Mouse (Mus musculus): ENCODE data around the gene Spns2. TPM values are rescaled to one million over a fixed set of nuclear protein-coding genes. Genes with fewer than 3 reads are reported as not detected.

Gene Spns2
- total RNA-seq, 1 experiment from 2014 or later: 1.4 TPM

GRCm38 (mm10) chr11:72478228-72478627 lies 11.5 kb downstream of the Spns2 start:
- ATAC-seq (replicated peaks; ENCODE audit: insufficient number of reproducible peaks, low FRiP score, low TSS enrichment, poor library complexity, severe bottlenecking): no peak

- no peak for ATAC-seq (replicated peaks; ENCODE audit: insufficient number of reproducible peaks, low FRiP score, low TSS enrichment, poor library complexity, severe bottlenecking)
Observed at GRCm38 (mm10) chr11:72477653-72478052, 12.1 kb downstream of the Spns2 start.

GRCm38 (mm10) chr11:72477182-72477581 lies 12.5 kb downstream of the Spns2 start:
- no peak for ATAC-seq (replicated peaks; ENCODE audit: insufficient number of reproducible peaks, low FRiP score, low TSS enrichment, poor library complexity, severe bottlenecking)

DNA sequence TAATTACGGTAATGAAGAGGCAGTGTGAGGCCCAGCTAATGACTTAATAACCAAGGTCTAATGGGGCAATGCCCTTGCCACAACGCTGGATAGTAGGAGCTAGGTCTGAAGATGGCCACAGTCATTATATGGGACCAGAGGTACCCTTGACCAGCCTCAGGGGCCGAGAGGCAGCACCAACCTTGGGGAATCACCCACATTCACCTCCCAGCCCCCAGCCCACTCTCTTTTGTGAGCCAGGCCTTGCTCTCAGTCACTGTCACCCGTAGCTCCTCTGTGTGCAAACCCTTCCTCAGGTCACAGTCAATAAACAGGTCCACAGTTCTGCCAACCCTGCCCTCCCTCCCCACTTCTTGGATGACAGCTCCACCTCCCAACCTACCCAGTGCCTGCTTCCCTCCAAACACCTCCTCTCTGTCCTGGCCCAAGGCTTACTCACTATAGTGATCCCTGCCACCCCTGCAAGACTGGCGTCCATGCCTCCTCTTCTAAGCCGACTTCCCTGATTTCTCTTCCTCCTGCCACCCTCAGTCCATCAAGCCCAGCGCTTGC lies 13.6 kb downstream of the Spns2 start:
- no peak for ATAC-seq (replicated peaks; ENCODE audit: insufficient number of reproducible peaks, low FRiP score, low TSS enrichment, poor library complexity, severe bottlenecking)

DNA sequence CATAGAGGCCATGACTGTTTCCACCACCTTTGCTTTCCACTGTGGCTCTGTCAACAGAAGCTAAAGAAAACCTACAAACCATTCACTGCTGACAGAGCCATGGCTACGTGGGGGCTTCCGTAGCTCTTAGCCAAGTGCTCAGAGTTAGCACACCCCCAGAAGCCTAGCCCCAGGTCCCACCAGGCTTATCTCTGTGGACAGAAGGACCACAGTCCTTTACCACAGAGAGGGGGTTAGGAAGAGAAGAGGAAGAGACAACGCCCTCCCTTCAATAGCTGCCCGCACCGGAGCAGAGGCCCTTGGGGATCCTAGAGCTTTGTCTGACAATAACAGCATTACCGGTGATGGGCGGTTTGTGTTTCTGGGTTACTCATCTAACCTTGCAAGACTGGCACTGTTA lies 14.3 kb downstream of the Spns2 start:
- no peak for ATAC-seq (replicated peaks; ENCODE audit: insufficient number of reproducible peaks, low FRiP score, low TSS enrichment, poor library complexity, severe bottlenecking)

- ATAC-seq (replicated peaks; ENCODE audit: insufficient number of reproducible peaks, low FRiP score, low TSS enrichment, poor library complexity, severe bottlenecking): peak; percentile 25; the same call in 1 of the 2 replicates
Observed at GRCm38 (mm10) chr11:72474926-72475325, 14.8 kb downstream of the Spns2 start.

DNA sequence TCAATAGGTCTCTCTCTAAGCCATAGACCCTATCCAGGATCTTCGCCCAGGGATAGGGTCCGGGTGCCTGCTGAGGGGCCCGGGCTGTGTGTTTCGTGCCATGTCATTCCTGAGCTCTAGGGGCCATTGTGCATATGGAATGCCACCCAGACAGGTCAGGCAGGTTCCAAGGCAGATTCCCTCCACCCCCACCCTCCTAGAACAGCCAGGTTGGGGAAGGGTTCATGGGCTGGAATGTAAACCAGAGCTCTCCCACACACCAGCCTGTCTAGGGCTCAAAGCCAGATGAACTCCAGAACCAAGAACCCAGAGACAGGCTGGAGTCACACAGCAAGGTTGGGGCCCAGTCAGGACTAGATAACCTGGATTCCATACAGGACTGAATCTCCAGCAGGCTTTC lies 16.2 kb downstream of the Spns2 start:
- ATAC-seq (replicated peaks; ENCODE audit: insufficient number of reproducible peaks, low FRiP score, low TSS enrichment, poor library complexity, severe bottlenecking): no peak

DNA sequence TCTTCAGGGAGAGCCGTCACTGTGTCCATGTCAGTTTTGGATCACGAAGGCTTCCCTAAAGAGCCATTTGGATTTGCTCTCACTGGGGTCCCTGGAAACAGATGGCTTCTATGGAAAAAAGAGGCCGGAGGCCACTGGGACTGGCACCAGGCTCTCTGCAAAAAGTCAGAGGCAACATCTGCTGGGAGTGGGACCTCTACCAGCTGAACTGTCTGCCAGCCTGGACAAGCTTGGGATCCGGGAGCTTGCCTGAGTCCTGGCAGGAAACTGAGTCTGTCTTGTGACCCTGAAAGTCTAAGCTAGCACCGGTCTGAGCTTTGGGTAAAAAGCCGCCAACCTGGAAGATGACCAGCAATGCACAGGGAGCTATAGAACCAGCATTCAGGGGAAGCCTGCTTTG lies 18.3 kb downstream of the Spns2 start:
- no peak for ATAC-seq (replicated peaks; ENCODE audit: insufficient number of reproducible peaks, low FRiP score, low TSS enrichment, poor library complexity, severe bottlenecking)

DNA sequence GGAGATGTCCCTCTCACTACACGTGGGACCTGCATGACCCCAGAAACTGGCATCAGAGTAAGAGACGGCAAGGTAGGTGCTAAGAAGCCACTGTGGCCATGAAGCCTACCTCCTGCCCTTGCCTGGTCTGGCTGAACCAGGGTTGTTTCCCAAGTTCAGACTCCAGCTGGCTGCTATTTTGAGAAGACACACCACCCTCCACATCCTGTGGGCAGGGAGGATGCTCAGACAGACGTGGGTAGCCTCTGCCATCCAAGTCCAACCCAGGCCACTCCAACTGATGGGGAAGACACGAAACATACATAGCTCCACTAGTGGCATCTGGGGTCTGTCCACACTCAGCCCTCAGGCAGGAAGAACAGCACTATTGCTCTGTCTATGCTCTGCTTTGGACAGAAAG lies 19.7 kb downstream of the Spns2 start:
- ATAC-seq (replicated peaks; ENCODE audit: insufficient number of reproducible peaks, low FRiP score, low TSS enrichment, poor library complexity, severe bottlenecking): no peak

GRCm38 (mm10) chr11:72469217-72469616 lies 20.5 kb downstream of the Spns2 start:
- ATAC-seq (replicated peaks; ENCODE audit: insufficient number of reproducible peaks, low FRiP score, low TSS enrichment, poor library complexity, severe bottlenecking): no peak

DNA sequence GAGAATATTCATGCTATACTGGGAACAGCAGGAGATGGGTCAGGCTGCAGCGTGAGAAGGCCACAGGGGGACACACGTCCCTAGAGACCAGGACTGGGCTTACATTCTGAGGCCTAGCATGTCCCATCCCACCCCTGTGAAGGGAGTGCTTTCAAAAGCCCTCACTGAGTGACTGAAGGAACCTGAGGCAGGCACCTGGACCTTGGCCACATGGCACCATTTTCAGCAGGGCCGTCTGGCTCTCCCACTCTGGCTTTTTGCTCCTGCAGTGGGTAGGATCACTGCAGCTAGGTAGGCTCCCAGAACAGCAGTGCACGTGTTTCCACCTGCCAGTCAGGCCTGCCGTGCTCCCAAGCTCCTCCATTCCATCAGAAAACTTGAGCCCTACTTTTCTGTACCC lies 21.2 kb downstream of the Spns2 start:
- ATAC-seq (replicated peaks; ENCODE audit: insufficient number of reproducible peaks, low FRiP score, low TSS enrichment, poor library complexity, severe bottlenecking): no peak

DNA sequence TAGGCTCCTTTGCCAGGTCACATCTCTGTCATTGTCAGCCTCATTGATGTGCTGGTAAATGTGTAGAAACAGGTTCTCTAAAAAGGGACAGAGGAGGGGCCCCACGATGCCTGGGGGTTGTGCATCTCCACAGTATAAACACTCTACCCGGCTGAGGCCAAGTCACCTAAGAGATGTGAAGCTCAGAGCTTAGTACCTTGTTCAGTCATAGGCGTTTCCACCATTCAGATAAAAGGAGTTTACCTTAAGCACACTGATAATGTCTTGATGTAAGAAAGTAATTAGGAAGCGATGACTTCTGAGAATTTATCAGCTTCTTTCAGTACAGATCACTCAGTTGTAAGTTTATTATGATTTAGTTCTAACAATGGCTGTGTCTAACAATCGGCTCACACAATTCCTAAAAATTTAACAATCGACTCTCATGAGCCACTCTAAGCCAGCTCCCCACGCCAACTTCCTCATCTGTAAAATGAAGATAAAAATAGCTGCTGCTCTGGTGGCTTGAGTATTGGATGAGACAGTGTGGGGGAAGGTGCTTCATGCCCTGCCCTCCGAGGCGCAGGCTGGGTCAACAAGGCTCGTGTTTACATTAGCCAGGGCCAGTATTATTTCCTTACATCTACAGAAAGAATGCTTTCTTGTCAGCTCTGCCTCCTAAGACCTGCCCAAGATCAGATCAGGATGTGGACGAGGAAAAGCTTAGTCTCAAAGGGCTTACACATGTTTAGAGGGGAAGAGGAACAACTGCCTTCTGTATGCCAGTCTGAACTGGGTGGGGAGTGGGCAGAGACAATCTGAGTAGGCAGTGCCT lies 22.8 kb downstream of the Spns2 start:
- ATAC-seq (replicated peaks; ENCODE audit: insufficient number of reproducible peaks, low FRiP score, low TSS enrichment, poor library complexity, severe bottlenecking): peak; percentile 69

GRCm38 (mm10) chr11:72465978-72466693 lies 23.6 kb downstream of the Spns2 start:
- ATAC-seq (replicated peaks; ENCODE audit: insufficient number of reproducible peaks, low FRiP score, low TSS enrichment, poor library complexity, severe bottlenecking): peak; percentile 29; the same call in 1 of the 2 replicates

DNA sequence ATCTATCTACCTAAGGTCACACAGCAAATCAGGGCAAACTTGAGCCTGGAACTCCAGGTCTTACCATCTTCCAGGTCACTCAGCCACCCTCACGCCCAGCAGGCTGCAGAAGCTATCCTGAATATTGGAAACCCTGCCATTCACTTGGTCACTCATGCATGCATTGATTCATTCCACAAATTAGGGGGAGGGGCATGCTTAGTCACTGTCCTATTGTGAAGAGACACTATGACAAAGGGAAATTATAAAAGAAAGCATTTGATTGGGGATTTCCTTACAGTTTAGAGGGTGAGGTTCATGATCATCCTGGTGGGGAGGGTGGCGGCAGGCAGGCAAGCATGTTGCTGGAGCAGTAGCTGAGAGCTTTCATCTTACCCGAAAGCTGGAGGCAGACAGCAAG lies 24.9 kb downstream of the Spns2 start:
- no peak for ATAC-seq (replicated peaks; ENCODE audit: insufficient number of reproducible peaks, low FRiP score, low TSS enrichment, poor library complexity, severe bottlenecking)

DNA sequence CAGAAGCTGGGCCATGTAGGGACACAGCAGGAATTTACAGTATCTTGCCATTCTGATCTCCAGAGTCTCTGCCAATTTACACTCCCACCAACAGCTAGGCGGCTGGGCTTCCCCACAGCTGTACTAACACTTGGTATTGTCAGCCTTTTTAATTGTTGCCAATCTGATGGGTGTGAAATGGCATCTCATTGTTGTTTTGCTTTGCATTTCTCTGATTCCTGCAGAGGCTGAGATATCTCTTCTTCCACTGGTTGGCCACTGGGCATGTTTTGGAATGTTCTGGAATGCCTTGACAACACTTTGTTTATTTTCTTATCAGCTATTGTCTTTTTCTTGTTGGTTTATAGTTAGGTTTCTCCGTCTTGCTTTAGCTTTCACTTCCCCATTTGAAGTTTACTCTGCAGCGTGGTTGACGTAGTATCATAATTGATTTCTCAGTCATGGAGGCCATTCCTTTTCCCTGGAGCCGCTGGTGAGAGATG lies 28.2 kb downstream of the Spns2 start:
- no peak; the same call in 1 of the 2 replicates for ATAC-seq (replicated peaks; ENCODE audit: insufficient number of reproducible peaks, low FRiP score, low TSS enrichment, poor library complexity, severe bottlenecking)

DNA sequence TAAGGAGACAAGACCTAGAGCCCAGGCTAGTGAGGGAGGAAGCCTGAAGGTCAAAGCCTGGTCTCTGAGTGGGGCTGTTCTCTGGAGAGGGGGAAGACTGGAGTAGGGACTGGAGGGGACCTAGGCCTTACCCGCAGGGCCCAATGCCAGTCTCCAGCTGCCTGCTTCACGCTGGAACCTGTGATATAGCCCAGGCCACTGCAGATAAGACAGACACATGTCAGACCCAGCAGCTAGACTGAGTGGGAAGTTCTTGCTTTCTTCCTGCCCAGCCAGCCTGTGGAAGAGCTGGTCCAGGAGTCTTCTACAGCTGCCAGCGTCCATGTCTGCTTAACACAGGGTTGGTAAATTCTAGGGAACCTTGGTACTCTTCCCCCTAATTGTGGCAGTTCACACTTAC lies 31.2 kb downstream of the Spns2 start:
- no peak for ATAC-seq (replicated peaks; ENCODE audit: insufficient number of reproducible peaks, low FRiP score, low TSS enrichment, poor library complexity, severe bottlenecking)

GRCm38 (mm10) chr11:72457995-72458496 lies 31.7 kb downstream of the Spns2 start:
- ATAC-seq (replicated peaks; ENCODE audit: insufficient number of reproducible peaks, low FRiP score, low TSS enrichment, poor library complexity, severe bottlenecking): 0 out of 2 replicates have a peak, but pooled peaks have one; percentile 11

GRCm38 (mm10) chr11:72455694-72456093 lies 34.0 kb downstream of the Spns2 start:
- no peak for ATAC-seq (replicated peaks; ENCODE audit: insufficient number of reproducible peaks, low FRiP score, low TSS enrichment, poor library complexity, severe bottlenecking)
